Mouse (Mus musculus) A20 (cell line): ENCODE data around the gene Cx3cl1.

Experiments
- DNase-seq: peaks from one replicate; pipeline ENCODE4 v3.0.0-alpha.2; 2011; ENCODE audit warnings: low read depth, low spot score

The Cx3cl1 gene

DNA sequence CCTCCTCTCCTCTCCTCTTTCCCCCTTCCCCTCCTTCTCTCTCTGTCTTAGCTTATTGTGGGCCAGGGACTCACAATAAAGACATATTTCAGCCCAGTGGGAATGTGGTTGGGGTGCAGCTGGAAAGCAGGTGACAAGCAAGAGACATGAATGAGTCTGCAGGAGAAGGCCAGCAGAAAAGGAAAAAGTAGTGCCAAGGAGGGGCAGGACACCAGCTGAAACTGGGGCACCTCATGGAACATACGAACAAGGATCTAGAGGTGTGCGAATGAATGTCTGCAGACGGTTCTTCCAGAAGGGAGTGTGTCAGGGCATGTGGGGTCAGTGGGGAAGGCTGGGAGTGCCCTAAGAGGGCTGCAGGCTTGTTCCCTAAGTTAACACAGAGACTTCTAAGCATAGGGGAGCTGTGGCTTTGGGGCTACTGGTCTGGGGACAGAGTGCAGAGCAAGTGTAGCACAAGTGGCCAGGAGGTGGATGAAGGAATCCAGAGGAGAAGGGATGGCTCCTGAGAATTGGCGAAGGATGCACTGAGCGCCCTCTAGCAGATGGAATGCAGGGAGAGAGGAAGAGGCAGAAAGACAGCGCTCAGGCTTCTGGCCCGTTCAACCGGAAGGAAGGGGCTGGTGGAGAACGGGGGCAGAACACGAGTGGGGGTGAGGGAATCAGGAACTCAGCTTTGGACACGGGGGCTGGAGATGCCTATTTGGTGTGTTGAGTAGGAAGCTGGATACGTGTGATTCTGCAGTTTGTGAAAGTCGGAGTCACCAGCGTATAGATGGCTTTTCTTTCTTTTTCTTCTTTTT is 29.7 kb downstream of the Cx3cl1 start:
- no peak for DNase-seq

- DNase-seq: peak; percentile 30
These were observed 30.6 kb downstream of the Cx3cl1 start for GRCm38 (mm10) chr8:94802375-94802774.

DNA sequence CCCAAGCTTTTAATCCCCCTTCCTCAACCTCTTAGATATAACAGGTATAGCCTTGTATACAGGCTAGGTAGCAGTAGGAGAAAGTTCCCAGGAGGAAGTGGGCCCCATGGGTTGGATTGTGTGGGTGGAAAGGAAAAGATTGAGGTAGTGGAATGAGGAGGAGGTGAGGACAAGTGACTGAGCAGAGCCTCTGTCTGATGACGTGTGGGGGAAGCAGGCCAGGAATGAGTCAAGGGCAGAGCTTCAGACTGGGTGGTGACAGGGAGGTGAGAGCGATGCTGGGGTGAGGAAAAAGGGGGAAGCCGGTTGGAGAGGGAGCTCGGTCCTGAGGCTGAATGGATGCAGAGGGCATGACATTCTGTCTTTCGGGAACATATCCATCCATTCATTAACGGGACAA is 31.7 kb downstream of the Cx3cl1 start:
- no peak for DNase-seq

GRCm38 (mm10) chr8:94804546-94805340 is 32.9 kb downstream of the Cx3cl1 start:
- no peak for DNase-seq

DNA sequence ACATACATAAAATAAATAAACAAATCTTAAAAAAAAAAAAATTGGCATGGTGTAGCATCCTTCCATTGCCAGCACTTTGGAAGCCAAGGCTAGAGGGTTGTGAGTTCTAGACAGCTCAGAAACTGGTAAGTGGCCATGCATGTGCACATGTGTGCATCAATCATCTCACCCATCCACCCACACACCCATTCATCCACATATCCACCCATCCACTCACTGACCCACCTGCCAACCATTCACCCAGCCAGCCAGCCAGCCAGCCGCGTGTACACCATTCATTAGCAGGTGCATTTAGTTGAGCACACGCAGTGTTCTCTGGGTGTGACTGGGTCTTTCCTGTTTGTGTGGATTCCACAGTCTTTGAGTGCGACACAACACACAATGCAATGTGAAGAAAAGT is 34.0 kb downstream of the Cx3cl1 start:
- DNase-seq: no peak

DNA sequence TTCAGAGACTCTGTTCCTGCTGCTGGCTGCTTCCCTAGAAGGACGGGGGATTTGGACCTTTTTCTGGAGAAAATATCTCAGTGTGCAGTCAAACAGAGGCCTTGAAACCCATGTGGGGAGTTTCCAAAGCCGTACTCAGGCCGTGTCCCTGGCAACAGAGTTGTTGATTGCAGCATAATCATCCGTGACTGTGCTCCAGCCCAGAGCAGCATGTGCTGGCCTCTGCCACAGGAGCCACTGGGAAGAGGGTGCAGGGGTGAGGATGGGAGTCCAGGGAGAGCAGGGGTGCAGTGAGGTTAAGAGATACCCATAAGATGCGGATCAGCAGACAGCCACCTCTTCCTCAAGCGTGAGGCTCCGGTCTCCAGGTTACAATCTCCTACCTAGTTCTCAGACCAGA is 35.7 kb downstream of the Cx3cl1 start:
- DNase-seq: no peak

GRCm38 (mm10) chr8:94808372-94808771 is 36.6 kb downstream of the Cx3cl1 start:
- no peak for DNase-seq

- no peak for DNase-seq
These were observed 38.3 kb downstream of the Cx3cl1 start, which contains the start of gene Ccl17 for GRCm38 (mm10) chr8:94810153-94810552. Gene Ccl17, plus strand, starts transcription at chr8:94810453.

- DNase-seq: no peak
These were observed 39.0 kb downstream of the Cx3cl1 start for GRCm38 (mm10) chr8:94810855-94811254.

DNA sequence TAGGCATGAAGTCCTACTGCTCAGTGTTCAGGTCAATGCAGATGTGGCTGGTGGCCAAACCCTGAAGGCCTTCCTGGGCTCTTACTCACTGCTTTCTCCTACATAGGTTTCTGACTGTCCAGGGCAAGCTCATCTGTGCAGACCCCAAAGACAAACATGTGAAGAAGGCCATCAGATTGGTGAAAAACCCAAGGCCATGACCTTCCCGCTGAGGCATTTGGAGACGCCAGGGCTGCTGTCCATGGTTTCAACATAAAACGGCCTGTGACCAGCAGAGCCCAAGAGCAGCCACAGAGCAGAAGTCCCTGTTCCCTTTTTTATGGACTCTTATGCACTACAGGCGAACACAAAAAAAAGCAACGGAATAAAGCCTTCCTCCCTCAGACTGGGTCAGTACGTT is 39.8 kb downstream of the Cx3cl1 start:
- no peak for DNase-seq

- peak; percentile 80 for DNase-seq
These were observed 40.9 kb downstream of the Cx3cl1 start for GRCm38 (mm10) chr8:94812645-94813098.

- DNase-seq: peak; percentile 41
These were observed 42.7 kb downstream of the Cx3cl1 start for GRCm38 (mm10) chr8:94814556-94814955.

- DNase-seq: no peak
These were observed 46.1 kb downstream of the Cx3cl1 start for GRCm38 (mm10) chr8:94817933-94818332.

DNA sequence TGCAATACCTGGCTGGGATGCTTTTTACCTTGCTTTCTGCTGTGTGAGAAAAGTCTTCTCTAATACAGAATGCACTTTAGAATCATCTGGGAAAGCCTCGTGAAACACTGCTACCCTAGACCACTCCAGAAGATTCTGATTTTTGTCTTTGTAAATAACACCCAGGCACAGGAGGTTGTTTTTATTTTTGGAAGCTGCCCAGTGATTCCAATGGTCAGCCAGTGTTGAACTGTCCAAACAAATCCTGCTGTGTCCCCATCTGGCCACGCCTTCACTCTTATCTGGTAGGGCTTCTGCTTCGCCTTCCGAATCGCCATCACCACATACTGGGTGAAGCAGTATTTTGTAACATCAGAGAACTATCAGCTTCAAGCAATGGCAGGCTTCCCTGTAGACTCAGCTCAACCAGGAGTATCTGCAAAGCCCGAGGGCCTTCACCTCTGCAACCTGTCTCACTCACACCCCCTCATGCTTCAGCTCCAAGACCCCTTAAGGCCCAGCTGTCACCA is 47.9 kb downstream of the Cx3cl1 start:
- DNase-seq: no peak

- no peak for DNase-seq
These were observed 48.7 kb downstream of the Cx3cl1 start for GRCm38 (mm10) chr8:94820553-94820952.

DNA sequence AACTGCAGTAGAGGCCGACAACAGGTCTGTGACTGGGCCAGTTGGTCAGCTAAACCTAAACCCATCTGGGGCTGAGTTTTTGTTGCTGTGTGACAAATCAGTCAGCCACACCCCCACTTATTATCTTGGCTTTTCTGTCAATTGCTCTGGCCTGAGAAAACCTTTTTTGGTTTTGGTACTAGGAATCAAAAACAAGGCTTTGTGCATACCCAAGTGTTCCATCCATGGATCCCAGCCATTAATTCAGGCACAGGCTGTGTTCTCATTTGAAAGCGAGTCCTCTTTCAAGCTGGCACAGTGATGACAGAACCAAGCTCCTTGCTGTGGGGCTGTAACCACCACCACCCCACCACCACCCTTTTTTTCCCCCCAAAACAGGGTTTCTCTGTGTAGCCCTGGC is 49.6 kb downstream of the Cx3cl1 start:
- DNase-seq: no peak

DNA sequence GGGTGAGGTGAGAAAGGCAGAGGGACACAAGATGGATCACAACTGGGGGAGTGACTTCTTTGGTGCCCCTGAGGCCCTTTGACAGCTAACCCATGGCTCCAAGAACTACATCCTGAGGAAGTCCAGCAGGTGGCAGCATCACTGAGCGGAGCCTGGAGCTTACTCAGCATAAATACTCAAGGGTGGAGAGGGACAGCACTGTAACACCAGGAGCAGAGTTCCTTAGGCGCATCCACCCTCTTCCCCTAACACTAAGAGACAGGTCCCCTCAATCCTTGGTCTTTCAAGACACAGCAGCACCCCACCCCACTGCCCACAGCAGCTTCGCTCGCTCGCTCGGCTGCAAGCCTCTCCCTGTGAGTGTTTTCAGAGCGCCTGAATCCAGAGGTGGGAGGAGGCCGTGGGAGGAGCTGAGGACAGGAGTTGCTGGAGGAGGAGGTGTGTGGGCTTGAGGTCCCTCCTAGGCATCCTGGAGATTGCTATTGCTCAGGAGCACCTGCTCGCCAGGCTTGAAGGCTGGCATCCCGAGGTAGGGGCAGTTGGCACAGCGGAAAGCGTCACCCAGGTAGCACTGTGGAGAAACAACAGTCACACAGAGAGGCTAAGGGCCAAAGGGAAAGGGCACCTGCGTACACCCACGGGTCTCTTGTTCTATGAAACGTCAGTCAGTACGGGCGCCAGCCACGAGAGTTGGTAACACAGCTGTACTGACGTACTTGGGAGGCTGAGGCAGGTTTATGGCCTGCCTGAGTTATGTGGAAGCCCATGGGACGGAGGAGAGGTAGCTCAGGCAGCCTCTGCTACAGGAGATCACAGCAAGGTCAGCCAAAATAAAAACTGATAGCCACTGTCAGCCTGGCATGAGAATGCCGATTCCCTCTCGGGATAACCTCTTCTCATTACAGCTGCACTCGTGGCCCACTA is 51.1 kb downstream of the Cx3cl1 start:
- DNase-seq: peak; percentile 46

GRCm38 (mm10) chr8:94825170-94825569 is 53.4 kb downstream of the Cx3cl1 start:
- DNase-seq: no peak

DNA sequence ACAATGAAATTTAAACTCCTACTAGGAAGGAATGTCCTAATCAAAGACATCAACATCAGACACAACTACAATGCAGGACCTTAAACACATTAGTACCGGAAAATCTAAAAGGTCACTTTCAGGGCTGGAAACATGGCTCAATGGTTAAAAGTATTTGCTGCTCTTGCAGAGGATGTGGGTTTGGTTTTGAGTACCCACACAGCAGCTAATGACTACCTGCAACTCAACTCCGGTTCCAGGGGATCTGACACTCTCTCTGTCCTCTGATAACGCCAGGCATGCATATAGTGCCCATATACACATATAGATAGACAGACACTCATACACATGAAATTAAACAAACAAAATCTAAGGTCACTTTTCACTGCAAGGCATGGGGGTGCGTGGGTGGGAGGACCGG is 54.4 kb downstream of the Cx3cl1 start:
- DNase-seq: no peak

DNA sequence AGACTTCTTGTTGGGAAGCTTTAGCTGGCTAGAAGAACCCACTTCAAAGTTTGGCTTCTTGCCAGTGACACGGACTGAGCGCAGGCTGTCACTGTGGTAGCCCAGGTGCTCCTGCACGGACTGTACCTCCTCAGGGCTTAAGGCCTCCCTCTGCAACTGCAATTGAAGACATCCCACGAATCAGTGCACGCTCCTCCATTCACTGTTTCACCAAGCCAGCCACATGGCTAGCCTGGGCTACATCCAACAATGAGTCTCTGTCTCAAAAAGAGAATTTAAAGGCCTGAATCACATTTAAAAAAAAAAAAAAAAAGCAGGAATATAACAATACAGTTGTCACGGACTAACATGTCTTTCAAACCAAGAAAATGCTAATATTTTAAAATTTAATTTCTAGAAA is 56.5 kb downstream of the Cx3cl1 start:
- DNase-seq: no peak
